Mouse (Mus musculus) mature B cell (primary cell): ENCODE results near the gene Hexim1.

Experiments used
- in situ Hi-C: fragments of 300-500 bp; cut with MboI; formaldehyde crosslinking; loops from 2 replicates; pipeline ENCODE4 v1.14.3; 2019

Gene Hexim1

GRCm38 (mm10) chr11:103116959-103117590, 1.0 kb downstream of the Hexim1 start:
- in situ Hi-C loops: no loop called here

DNA sequence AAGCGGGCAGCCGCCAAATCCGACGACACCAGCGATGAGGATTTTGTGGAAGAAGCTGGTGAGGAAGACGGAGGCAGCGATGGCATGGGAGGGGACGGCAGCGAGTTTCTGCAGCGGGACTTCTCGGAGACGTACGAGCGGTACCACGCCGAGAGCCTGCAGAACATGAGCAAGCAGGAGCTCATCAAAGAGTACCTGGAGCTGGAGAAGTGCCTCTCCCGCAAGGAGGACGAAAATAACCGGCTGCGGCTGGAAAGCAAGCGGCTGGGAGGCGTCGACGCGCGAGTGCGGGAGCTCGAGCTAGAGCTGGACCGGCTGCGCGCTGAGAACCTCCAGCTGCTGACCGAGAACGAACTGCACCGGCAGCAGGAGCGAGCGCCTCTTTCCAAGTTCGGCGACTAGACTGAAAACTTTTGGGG, 1.6 kb downstream of the Hexim1 start:
- in situ Hi-C loops: no loop called here

DNA sequence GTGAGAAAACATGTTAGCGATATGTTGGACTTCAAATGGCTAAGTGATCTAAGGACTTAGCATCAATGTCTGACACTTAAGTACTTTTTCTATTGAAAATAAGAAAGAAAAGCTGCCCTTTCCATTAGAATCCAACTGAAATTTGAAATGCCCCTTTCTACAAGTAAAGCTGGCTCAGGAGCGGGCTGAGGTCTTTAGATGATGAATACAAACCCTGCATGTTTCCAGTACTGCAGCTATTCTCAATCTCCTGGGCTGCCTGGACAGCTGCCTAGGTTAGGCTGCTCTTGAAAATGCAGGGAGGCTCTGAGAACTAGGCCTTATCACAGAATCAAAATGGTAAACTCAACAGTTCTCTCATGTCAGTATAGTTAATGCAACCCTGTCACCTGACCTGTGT, 2.8 kb downstream of the Hexim1 start:
- in situ Hi-C loops: no loop called here

DNA sequence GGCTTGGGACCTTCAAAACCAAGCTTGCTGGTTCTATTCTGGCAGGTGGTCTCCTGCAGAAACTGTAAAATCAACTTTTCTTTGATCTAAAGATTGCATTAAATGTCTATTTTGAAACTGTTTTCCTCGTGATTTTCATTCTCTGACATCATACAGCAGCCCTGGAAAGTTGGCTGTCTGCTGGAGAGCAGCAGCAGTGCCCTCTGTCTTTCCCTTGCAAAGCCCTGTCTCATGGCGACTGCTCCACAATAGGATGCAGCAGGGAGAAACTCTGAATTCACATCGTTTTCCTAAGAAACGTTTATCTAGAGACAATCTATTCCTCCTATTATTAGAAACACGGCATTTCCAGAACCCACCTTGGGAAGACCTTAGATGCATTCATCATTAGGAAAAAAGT, 3.6 kb downstream of the Hexim1 start:
- in situ Hi-C loops: no loop called here

GRCm38 (mm10) chr11:103120315-103120714, 4.3 kb downstream of the Hexim1 start:
- in situ Hi-C loops: no loop called here

- in situ Hi-C loops: no loop called here
Observed at GRCm38 (mm10) chr11:103131701-103132575, 15.9 kb downstream of the Hexim1 start, which contains the start of gene Hexim2. Gene Hexim2 (plus strand): TSS chr11:103132429.

DNA sequence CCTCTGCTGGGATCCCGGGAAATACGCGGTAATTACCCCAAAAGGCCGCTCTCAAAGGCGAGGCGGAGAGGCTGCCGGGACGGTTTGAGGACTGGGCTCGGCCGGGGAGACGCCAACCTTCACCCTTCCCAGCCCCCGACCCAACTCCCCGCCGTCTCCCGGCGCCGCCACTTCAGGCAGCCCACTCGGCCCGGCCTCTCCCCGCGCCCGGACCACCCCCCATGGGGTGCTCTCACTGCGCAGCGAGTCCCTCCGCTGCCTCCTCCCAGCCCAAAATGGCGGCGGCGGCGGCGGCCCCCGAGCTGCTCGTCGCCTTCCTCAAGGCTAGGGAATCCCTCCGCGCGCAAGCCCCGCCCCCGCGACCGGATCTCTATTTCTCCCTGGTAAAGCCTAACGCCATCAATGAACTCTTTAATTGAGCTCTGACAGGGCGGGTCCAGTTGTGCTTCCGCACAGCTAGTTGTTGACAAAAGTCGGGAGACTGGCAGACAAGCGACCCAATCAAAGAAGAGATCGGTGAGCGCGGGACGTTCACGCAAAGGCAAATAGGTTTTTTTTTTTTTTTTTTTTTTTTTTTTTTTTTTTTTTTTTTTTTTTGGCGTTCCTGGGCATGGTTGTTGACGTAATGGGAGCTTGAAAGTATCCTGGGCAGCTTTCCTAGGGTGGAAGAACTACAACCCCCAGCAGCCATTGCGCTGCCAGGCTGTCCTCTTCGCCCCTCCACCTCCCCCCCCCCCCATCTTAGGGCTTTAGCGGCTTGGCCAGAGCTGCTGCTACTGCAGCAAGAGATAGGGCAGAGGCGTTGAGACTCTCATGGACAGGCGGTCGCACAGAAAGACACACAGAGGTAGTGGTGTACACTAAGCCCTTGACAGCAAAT, 16.8 kb downstream of the Hexim1 start:
- in situ Hi-C loops: no loop called here

DNA sequence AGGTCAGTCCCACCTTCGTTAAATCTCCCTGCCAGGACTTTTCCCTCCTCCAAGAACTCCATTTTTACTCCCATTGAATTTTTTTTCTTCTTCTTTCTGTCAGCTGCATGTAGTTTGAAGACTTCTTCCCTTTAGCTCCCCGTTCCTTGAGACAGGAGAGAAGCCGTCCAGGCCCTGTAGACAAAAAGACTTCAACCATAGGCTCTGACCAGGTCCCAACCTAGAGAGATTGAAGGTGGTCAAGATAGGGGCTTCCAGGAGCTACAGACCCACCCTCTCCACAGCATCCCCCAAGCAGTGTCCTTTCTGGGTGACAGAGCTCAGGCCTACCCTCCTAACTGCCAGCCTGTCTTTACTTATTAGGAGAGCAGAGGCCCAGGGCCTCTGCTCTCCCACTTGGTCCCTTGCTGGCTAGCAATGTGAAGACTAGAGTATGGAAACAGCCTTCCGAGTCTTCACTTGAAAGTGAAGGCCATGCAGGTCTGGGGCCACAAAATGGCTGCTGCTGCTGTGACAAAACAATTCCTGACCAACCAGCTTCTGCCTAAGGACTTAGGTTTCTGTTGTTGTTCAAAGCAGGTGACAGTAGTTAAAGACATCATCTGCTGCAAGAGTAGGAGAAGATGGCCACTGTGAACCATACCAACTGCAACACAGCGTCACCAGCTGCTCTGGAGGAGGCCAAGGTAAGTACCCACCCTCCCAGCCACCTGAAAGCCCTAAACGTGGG, 17.6 kb downstream of the Hexim1 start:
- in situ Hi-C loops: no loop called here

- in situ Hi-C loops: no loop called here
Observed at GRCm38 (mm10) chr11:103134221-103134620, 18.2 kb downstream of the Hexim1 start.

DNA sequence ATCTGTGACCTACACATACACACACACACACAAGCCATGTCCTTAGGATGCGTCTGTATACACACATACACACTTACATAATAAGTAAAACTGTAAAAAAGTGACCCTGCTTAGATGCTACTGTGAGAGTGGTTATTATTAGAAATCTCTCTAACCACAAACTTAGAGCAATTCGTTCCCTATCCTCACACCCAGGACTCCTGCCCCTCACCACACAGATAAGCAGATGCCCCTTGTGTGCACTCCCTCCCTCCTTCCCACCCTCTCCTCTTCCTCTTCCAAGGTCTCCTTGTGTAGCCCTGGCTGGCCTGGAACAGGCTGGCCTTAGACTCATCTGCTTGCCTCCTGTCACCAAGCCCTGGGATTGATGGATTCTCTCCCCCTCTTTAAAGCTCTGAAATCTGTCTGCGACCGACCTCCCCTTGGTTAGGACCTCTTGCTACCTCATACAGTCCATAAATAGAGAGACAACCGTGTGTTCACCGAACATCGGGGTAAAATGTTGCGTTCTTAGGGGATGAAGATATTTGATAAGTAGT, 20.1 kb downstream of the Hexim1 start:
- in situ Hi-C loops: no loop called here

GRCm38 (mm10) chr11:103139951-103140762, 24.1 kb downstream of the Hexim1 start:
- in situ Hi-C loops: no loop called here

GRCm38 (mm10) chr11:103140763-103141100, 24.7 kb downstream of the Hexim1 start:
- in situ Hi-C loops: no loop called here

GRCm38 (mm10) chr11:103141101-103141943, 25.3 kb downstream of the Hexim1 start:
- in situ Hi-C loops: no loop called here

DNA sequence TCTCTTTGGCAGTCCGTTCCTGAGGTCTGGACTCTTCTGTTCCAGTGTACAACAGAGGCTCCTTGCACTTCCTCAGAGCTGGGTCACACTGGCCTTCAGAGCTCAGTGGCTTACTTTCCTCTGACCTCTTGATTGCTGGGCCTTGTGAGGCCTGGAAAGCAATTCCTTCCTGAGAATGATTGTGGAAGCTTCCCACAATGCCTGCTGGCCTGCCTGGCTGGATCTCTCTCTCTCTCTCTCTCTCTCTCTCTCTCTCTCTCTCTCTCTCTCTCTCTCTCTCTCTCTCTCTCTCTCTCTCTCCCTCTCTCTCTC, 25.9 kb downstream of the Hexim1 start:
- in situ Hi-C loops: no loop called here

GRCm38 (mm10) chr11:103142441-103143182, 26.6 kb downstream of the Hexim1 start:
- in situ Hi-C loops: no loop called here

- in situ Hi-C loops: no loop called here
Observed at GRCm38 (mm10) chr11:103144309-103145285, 28.6 kb downstream of the Hexim1 start.

- in situ Hi-C loops: no loop called here
Observed at GRCm38 (mm10) chr11:103146386-103146785, 30.4 kb downstream of the Hexim1 start.

DNA sequence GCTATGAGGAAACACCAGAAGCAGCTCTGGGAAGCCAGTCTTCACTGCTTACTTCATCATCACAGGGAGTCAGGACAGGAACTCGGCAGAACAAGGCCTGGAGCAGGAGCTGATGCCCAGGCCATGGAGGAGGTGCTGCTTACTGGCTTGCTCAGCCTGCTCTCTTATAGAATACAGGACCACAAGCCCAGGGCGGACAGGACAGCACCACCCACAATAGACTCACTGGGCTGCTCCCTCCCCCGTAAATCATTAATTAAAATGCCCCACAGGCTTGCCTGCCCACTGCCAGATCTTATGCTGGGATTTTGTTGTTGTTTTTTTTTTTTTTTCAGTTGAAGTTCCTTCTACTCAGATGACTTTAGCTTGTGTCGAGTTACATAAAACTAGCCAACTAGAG, 31.7 kb downstream of the Hexim1 start:
- in situ Hi-C loops: no loop called here
